Mouse (Mus musculus) heart, embryonic 15.5 days (tissue): ENCODE measurements around the gene Kcnh7. TPM values are rescaled to one million over a fixed set of nuclear protein-coding genes. Genes with fewer than 3 reads are reported as not detected.

Source experiments
- ATAC-seq: fragments of 200-750 bp; cut with Nextera tagmentation; replicated peaks from 2 replicates; pipeline ENCODE4 v1.8.0; 2017; ENCODE audit warnings: low read depth, moderate TSS enrichment; ENCODE audit not compliant: insufficient number of reproducible peaks, insufficient read depth, low FRiP score
- H3K27ac ChIP-seq: fragments of 300-500 bp; sonication (generic); 2 replicates; pipeline ENCODE4 v1.5.1; 2015; ENCODE audit warnings: mild to moderate bottlenecking, inconsistent platforms
- H3K27me3 ChIP-seq: fragments of 300-500 bp; sonication (generic); 2 replicates; pipeline ENCODE4 v1.6.1; 2015; ENCODE audit warnings: inconsistent platforms
- H3K36me3 ChIP-seq: fragments of 300-500 bp; sonication (generic); 2 replicates; pipeline ENCODE4 v1.6.1; 2015; ENCODE audit warnings: mild to moderate bottlenecking, inconsistent platforms
- H3K4me1 ChIP-seq: fragments of 300-500 bp; sonication (generic); replicated peaks from 2 replicates; pipeline ENCODE4 v1.6.1; 2015; ENCODE audit warnings: inconsistent platforms
- H3K4me2 ChIP-seq: fragments of 300-500 bp; sonication (generic); 2 replicates; pipeline ENCODE4 v1.6.1; 2015; ENCODE audit warnings: inconsistent platforms, mild to moderate bottlenecking, moderate library complexity
- H3K4me3 ChIP-seq: fragments of 300-500 bp; sonication (generic); 2 replicates; pipeline ENCODE4 v1.5.1; 2015; ENCODE audit warnings: mild to moderate bottlenecking, inconsistent platforms
- H3K9ac ChIP-seq: fragments of 300-500 bp; sonication (generic); 2 replicates; pipeline ENCODE4 v1.6.1; 2015; ENCODE audit warnings: mild to moderate bottlenecking, inconsistent platforms
- H3K9me3 ChIP-seq: fragments of 300-500 bp; sonication (generic); replicated peaks from 2 replicates; pipeline ENCODE4 v1.6.1; 2016; ENCODE audit warnings: inconsistent platforms
- WGBS: fragments of 180-500 bp; shearing (Covaris S2); methylation state at CpG from one replicate; pipeline ENCODE4 v1.1.7; 2015; ENCODE audit warnings: mixed read lengths; 5-methylcytosine and 5-hydroxymethylcytosine counted together
- polyA plus RNA-seq: library from polyadenylated mRNA; unstranded; fragments of >200 nt; fragmentation: Nextera tagmentation; extraction: Ambion mirVana; gene quantifications from 2 replicates; pipeline ENCODE4 v1.2.1, GENCODE M21; 2015

Kcnh7 gene
- polyA plus RNA-seq, 1 experiment from 2014 or later = 2.5 TPM

GRCm38 (mm10) chr2:62807476-62807882 lies 376.6 kb downstream of the Kcnh7 start:
- no peak overlapping the region for H3K4me2 ChIP-seq
- peaks cover 3% of the 10 kb centered on the region; the same call in 1 of the 2 replicates for H3K4me1 ChIP-seq
- no peak for ATAC-seq
- no peak overlapping the region for H3K27ac ChIP-seq
- no peak overlapping the region for H3K9ac ChIP-seq
- no peaks in the 10 kb centered on the region for H3K36me3 ChIP-seq
- no peak overlapping the region for H3K4me3 ChIP-seq
- no peaks in the 10 kb centered on the region for H3K9me3 ChIP-seq
- WGBS = 44% methylated on average over 3 of the region's 3 CpGs
- no peaks in the 10 kb centered on the region for H3K27me3 ChIP-seq

GRCm38 (mm10) chr2:62806931-62807330 lies 377.2 kb downstream of the Kcnh7 start:
- Histone ChIP-seq H3K4me2 (no peak overlapping the region), H3K27ac (no peak overlapping the region), H3K9ac (no peak overlapping the region), H3K4me3 (no peak overlapping the region), H3K9me3 (no peaks in the 10 kb centered on the region), H3K4me1 (peaks cover 3% of the 10 kb centered on the region; the same call in 1 of the 2 replicates), H3K27me3 (no peaks in the 10 kb centered on the region), H3K36me3 (no peaks in the 10 kb centered on the region)
- 84% methylated on average over 3 of the region's 3 CpGs for WGBS
- no peak for ATAC-seq

- Histone ChIP-seq H3K4me3 (no peak overlapping the region), H3K9me3 (no peaks in the 10 kb centered on the region), H3K9ac (no peak overlapping the region), H3K36me3 (no peaks in the 10 kb centered on the region), H3K4me2 (no peak overlapping the region), H3K27me3 (no peaks in the 10 kb centered on the region), H3K27ac (no peak overlapping the region), H3K4me1 (peaks cover 3% of the 10 kb centered on the region; the same call in 1 of the 2 replicates)
- WGBS = 76% methylated on average over 1 of the region's 1 CpGs
- ATAC-seq = no peak
These were observed 380.1 kb downstream of the Kcnh7 start for GRCm38 (mm10) chr2:62804030-62804429.

GRCm38 (mm10) chr2:62784460-62785038 lies 399.5 kb downstream of the Kcnh7 start:
- 75% methylated on average over 2 of the region's 2 CpGs for WGBS
- no peak overlapping the region for H3K9ac ChIP-seq
- H3K4me3 ChIP-seq = no peak overlapping the region
- H3K4me2 ChIP-seq = no peak overlapping the region
- no peaks in the 10 kb centered on the region for H3K9me3 ChIP-seq
- H3K36me3 ChIP-seq = no peaks in the 10 kb centered on the region
- ATAC-seq = no peak
- no peaks in the 10 kb centered on the region for H3K27me3 ChIP-seq
- no peak overlapping the region for H3K27ac ChIP-seq
- no peaks in the 10 kb centered on the region for H3K4me1 ChIP-seq

- WGBS = 81% methylated on average over 2 of the region's 2 CpGs
These were observed 437.8 kb downstream of the Kcnh7 start for GRCm38 (mm10) chr2:62746256-62746655.

GRCm38 (mm10) chr2:62743098-62743497 lies 441.0 kb downstream of the Kcnh7 start:
- ATAC-seq = no peak
- 65% methylated on average over 2 of the region's 2 CpGs for WGBS
- no peak overlapping the region for H3K9ac ChIP-seq
- no peak overlapping the region for H3K4me3 ChIP-seq
- no peaks in the 10 kb centered on the region for H3K4me1 ChIP-seq
- no peak overlapping the region for H3K4me2 ChIP-seq
- no peaks in the 10 kb centered on the region for H3K36me3 ChIP-seq
- no peaks in the 10 kb centered on the region for H3K27me3 ChIP-seq
- no peak overlapping the region for H3K27ac ChIP-seq
- no peaks in the 10 kb centered on the region for H3K9me3 ChIP-seq

More at GRCm38 (mm10) chr2:62746256-62746655, 437.8 kb downstream of the Kcnh7 start:
- Histone ChIP-seq H3K9me3 (no peaks in the 10 kb centered on the region), H3K27ac (no peak overlapping the region), H3K27me3 (no peaks in the 10 kb centered on the region), H3K4me1 (no peaks in the 10 kb centered on the region), H3K4me3 (no peak overlapping the region), H3K9ac (no peak overlapping the region), H3K36me3 (no peaks in the 10 kb centered on the region), H3K4me2 (no peak overlapping the region)
- ATAC-seq = no peak

DNA sequence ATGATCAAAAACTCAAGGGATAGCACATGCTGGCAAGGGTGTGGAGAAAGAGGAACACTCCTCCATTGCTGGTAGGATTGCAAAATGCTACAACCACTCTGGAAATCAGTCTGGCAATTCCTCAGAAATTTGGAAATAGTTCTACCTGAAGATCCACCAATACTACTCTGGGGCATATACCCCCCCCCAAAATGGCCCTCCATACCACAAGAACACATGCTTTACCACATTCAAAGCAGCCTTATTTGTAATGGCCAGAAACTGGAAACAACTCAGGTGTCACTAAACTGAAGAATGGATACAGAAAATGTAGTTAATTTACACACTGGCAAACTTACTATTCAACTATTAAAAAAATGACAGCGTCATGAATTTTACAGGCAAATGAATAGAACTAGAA lies 453.4 kb downstream of the Kcnh7 start:
- ATAC-seq = no peak
- WGBS = 67% methylated on average over 1 of the region's 1 CpGs
- Histone ChIP-seq H3K36me3 (no peaks in the 10 kb centered on the region), H3K9me3 (no peaks in the 10 kb centered on the region), H3K27me3 (no peaks in the 10 kb centered on the region), H3K4me2 (no peak overlapping the region), H3K4me3 (no peak overlapping the region), H3K9ac (no peak overlapping the region), H3K27ac (no peak overlapping the region), H3K4me1 (no peaks in the 10 kb centered on the region)

DNA sequence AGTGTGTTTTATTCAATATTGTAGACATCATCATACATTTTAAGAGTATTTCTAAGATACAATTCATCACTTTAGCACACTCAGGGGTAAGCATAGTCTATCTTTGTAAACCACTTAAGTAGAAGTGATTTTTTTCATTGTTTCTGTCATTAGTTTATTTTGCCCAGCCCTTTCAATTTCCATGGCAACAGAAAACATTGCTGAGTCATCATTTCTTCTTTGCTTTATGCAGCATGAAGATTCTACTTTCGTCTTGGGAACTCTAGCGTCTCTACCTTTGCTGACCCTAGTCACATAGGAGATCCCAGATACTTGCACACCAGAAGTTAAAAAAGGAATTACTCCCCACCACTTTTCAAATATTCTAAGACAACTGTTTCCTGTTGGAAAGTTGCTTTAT lies 456.4 kb downstream of the Kcnh7 start:
- Histone ChIP-seq H3K4me1 (no peaks in the 10 kb centered on the region), H3K9me3 (no peaks in the 10 kb centered on the region), H3K36me3 (no peaks in the 10 kb centered on the region), H3K27ac (no peak overlapping the region), H3K4me3 (no peak overlapping the region), H3K9ac (no peak overlapping the region), H3K4me2 (no peak overlapping the region), H3K27me3 (no peaks in the 10 kb centered on the region)
- 91% methylated on average over 2 of the region's 2 CpGs for WGBS
- ATAC-seq = no peak

DNA sequence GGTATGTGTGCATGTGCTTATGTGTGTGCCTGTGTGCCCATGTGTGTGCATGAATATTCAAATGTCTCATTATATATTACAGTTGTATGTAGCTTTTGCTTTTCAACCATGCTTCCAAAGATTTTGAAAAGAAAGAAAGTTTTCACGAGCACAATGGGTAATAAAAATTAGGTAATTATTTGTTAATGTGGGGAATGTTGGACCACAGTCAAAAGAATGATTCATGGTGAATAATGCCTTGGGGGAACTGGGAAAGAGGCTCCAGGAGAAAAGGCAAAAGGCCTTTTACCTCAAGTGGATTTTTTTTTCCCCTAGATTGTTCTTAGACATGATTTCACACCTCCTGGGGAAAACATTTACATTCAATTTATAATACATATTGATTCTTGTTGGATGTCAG lies 458.1 kb downstream of the Kcnh7 start:
- 54% methylated on average over 1 of the region's 1 CpGs for WGBS
- no peaks in the 10 kb centered on the region for H3K9me3 ChIP-seq
- H3K27ac ChIP-seq = no peak overlapping the region
- no peaks in the 10 kb centered on the region for H3K36me3 ChIP-seq
- no peak for ATAC-seq
- no peak overlapping the region for H3K4me3 ChIP-seq
- H3K4me2 ChIP-seq = no peak overlapping the region
- H3K27me3 ChIP-seq = no peaks in the 10 kb centered on the region
- H3K9ac ChIP-seq = no peak overlapping the region
- H3K4me1 ChIP-seq = no peaks in the 10 kb centered on the region; the same call in 1 of the 2 replicates

DNA sequence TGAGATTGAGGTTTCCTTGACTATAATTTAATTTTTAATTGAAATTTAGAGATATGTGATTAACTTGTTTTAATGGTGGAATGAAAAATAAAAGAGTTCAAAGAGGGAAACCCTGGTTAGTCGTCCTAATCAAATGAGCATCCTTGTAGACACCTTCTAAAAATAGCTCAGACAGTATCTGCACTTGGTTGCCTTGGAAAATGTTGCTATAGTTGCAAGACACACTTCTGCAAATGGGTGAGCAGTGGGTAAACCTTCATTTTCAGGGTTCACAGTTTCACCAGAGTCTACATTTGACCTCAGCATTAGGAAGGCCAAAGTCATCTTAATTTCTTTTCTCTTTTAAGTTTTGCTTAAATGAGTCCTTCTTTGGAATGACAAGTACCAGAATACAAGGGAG lies 465.7 kb downstream of the Kcnh7 start:
- Histone ChIP-seq H3K9ac (no peak overlapping the region), H3K4me1 (no peaks in the 10 kb centered on the region; the same call in 1 of the 2 replicates), H3K4me3 (no peak overlapping the region), H3K9me3 (no peaks in the 10 kb centered on the region), H3K36me3 (no peaks in the 10 kb centered on the region), H3K27me3 (no peaks in the 10 kb centered on the region), H3K27ac (no peak overlapping the region), H3K4me2 (no peak overlapping the region)
- ATAC-seq = no peak
- whole genome bisulfite sequencing = 11% methylated on average over 1 of the region's 1 CpGs

DNA sequence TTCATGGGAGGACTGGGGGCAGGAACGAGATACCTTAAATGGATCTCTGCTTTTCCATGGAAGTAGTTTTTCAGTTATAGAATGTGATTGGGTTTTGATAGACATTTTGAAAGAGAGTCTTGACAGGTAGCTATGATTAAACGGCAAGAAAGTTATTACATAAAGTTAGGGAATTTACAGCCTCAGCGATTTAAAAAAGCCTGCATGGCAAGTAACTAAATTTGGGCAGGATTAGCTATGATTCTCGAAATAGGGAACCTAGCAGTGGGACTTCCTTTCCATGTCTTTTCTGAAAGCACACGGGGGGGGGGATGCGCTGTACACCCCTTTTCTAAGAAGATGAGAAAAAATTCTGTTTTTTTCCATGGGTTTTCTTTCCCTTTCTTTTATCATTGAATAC lies 466.8 kb downstream of the Kcnh7 start:
- H3K36me3 ChIP-seq = no peaks in the 10 kb centered on the region
- no peak overlapping the region for H3K4me2 ChIP-seq
- no peak overlapping the region for H3K27ac ChIP-seq
- no peak for ATAC-seq
- 75% methylated on average over 6 of the region's 6 CpGs for WGBS
- H3K4me3 ChIP-seq = no peak overlapping the region
- H3K9ac ChIP-seq = no peak overlapping the region
- H3K4me1 ChIP-seq = no peaks in the 10 kb centered on the region; the same call in 1 of the 2 replicates
- no peaks in the 10 kb centered on the region for H3K27me3 ChIP-seq
- no peaks in the 10 kb centered on the region for H3K9me3 ChIP-seq

DNA sequence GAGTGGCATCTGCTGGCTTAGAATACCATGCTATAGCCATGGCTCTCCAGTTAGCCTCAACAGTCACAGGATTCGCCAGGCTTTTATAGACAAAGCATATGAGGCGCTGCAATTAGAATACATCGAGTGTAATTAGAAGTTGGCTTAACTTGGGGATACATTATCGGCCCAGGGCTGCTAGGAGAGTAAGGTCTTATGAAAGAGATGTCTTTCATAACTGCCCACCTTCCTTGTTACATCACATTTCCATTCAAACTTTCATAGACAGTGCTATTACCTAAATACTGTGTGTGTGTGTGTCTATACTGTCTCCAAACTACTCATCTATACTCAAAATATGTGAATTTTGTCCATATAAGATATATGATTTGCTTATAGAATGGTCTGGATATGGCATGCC lies 468.8 kb downstream of the Kcnh7 start:
- ATAC-seq = no peak
- Histone ChIP-seq H3K36me3 (no peaks in the 10 kb centered on the region), H3K4me2 (no peak overlapping the region), H3K4me3 (no peak overlapping the region), H3K4me1 (no peaks in the 10 kb centered on the region), H3K27me3 (no peaks in the 10 kb centered on the region), H3K27ac (no peak overlapping the region), H3K9me3 (no peaks in the 10 kb centered on the region), H3K9ac (no peak overlapping the region)
- 84% methylated on average over 4 of the region's 4 CpGs for WGBS
